Mouse (Mus musculus) gastrocnemius, adult 2 months (tissue): ENCODE measurements around the gene Eif1b. TPM values are rescaled to one million over a fixed set of nuclear protein-coding genes. Genes with fewer than 3 reads are reported as not detected.

Experiments used
- DNase-seq: peaks from one replicate; pipeline ENCODE4 v3.0.0; 2022
- H3K27ac ChIP-seq: fragments of 200-600 bp; 2 replicates; pipeline ENCODE4 v1.8.1; 2022; ENCODE audit warnings: mild to moderate bottlenecking
- H3K4me3 ChIP-seq: fragments of 200-600 bp; 2 replicates; pipeline ENCODE4 v1.8.1; 2022; ENCODE audit warnings: mild to moderate bottlenecking, moderate library complexity
- CTCF ChIP-seq: fragments of 200-600 bp; IDR thresholded peaks from 2 replicates; pipeline ENCODE4 v1.8.1; 2022; ENCODE audit warnings: antibody characterized with exemption, mild to moderate bottlenecking, moderate library complexity
- intact Hi-C: fragments of 180-260 bp; cut with DNase I; formaldehyde crosslinking; loops from one replicate; pipeline ENCODE4 v1.15.1; 2025
- long read RNA-seq, 2 experiments: library from polyadenylated mRNA; stranded (forward); transcript quantifications; one replicate each; pipeline ENCODE4 v2.0.0; 2021
- total RNA-seq, 2 experiments: library from RNA; stranded (reverse); gene quantifications; 2 replicates each; pipeline ENCODE4 v1.2.3; 2021

Gene Eif1b
- total RNA-seq = 10 to 100 TPM; 39.9 to 46.4 TPM
- long read RNA-seq, experiment 1, transcript Eif1b-201 (4 exons, 1,035 nt) = major isoform, 31 of 32 reads
- long read RNA-seq, experiment 1, partial matches to known transcripts = 1 of 32 reads
- long read RNA-seq, experiment 1, other reads (novel, unspliced or antisense) = 0 of 32 reads
- long read RNA-seq, experiment 2, transcript Eif1b-201 (4 exons, 1,035 nt) = major isoform, 36 of 36 reads
- long read RNA-seq, experiment 2, partial matches to known transcripts = 0 of 36 reads
- long read RNA-seq, experiment 2, other reads (novel, unspliced or antisense) = 0 of 36 reads

DNA sequence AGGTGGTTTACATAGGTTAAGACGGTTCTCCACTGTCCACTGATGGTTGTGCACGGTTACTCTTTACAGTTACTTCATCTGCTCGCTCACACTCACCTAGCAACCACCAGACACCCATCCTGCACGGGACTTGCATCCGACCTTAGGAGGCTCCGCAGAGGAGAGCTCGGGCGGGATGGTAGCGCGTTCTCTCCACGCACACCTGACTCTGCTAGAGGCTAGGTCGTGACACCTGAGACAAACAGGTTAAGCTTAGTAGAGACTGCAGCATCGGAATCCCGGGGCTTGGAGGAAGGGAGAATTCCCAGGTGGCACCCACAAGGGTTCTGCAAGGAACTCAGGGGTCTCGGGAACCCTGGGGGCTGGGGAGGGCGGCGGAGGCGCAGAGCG is at the start of gene Eif1b:
TSS of gene Eif1b (plus strand) at position 223 of the 390 bp plus-strand sequence.
- TF ChIP-seq CTCF = no peak
- H3K27ac ChIP-seq = peak within 1 kb of the TSS; percentile 95
- intact Hi-C loops = no loop called here

DNA sequence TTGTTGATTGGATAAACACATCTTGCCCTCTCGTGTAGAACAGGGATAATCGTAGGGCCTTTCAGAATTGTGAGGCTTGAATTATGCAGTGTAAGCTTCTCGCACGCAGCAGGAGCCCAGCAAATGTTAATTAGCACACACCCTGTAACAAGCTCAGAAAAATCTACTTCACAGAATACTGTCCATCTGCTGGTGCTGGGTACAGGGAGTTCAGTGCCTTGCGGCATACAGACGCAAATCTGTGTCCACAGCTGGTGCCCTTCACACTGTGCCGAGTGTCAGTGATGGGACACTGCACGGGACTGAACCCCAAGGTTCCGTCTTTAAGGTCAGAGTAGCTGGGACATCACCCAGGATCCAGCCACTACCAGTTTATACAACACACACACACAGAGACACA is 47.4 kb upstream of the Eif1b start:
- Histone ChIP-seq H3K4me3 (no peak overlapping the region), H3K27ac (no peak overlapping the region)
- intact Hi-C loops = no loop called here
- DNase-seq = no peak
- TF ChIP-seq CTCF = no peak

More for the DNA sequence above, at the start of gene Eif1b:
- DNase-seq = no peak
- H3K4me3 ChIP-seq = peak within 1 kb of the TSS; percentile 77

DNA sequence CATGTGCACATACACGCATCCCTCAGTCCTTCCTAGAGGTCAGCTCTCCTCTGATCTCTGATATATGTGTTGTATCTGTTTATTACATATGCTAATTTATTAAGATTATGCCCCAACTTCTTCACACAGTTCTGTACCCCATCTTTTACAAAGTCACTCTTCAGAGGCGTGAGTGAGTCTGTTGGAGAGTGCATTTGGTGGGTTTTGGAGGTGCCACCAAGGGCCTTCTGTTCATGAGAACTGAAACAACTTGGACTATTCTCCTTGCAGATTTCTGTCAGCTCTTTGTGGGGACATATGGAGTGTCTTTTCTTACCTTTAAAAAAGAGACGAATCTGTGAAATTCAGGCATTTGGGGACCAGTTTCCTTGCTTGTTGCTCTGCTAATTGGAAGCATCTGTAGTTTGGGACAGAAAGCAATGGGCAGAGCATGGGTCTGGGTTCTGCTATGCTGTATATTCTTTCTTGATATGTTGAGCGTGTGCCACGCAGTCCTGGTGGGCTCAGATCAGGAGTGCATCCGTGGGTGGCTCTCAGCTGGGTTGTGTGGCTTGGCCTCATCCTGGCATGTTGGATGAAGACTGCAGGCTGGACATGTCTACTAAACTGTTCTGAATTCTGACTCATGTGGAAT is 42.2 kb upstream of the Eif1b start:
- no peak for DNase-seq
- intact Hi-C loops = no loop called here
- H3K4me3 ChIP-seq = no peak overlapping the region
- TF ChIP-seq CTCF = no peak
- H3K27ac ChIP-seq = no peak overlapping the region

DNA sequence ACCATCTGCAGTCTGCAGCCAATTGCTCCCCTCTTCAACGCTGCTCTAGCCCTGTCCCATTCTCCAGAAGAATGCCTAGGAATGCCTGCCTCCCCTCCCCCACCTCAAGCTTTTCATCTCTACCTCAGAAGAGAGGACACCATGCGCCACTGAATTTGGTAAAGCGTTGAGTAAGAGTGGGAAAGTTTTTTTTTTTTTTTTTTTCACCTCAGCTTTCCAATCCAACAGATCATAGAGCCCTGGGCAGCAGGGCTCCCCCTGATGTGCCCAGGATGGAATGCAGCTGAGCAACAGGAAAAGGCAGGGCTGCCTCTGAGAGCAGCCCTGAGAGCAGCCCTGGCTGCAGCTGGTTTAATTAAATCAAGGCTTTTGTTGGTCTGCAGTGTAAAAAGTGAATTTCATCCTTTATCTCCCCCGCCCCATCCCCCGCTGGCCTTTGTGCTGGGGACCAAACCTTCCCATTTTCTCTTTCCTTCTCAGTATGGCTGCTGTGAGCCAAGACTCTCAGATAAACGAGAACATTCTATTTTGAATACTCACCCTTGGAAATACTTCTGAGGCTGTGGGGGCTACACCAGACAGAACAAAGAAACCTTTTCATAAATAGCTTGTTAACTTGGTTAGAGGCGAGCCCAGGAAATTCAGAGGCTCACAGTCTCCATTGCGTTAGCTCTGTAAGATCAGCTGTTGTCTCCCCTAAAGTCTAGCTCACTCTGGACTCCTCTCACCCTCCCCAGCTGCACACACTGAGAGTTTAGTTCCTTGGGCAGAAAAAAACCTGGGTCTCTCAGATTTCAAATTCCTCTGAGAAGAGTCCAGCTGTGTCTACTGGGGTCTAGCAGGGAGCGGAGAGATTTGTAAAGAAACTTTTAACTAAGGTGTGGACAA is 36.0 kb upstream of the Eif1b start:
- TF ChIP-seq CTCF = no peak
- Histone ChIP-seq H3K27ac (no peak overlapping the region), H3K4me3 (no peak overlapping the region)
- DNase-seq = no peak
- intact Hi-C loops = no loop called here

DNA sequence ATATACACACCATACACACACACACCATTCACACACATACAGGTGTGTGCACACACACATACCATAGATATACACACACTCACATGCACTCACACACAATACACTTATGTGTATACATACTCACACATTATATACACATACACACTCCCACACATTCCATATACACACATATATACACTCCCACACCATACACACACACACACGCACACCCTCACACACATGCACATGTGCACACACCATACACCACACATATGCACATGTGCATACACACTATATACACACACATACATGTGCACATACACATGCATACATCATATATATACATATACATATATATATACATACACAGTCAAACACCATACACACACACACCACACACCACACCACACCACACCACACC is 21.6 kb upstream of the Eif1b start:
- Histone ChIP-seq H3K4me3 (no peak overlapping the region), H3K27ac (no peak overlapping the region)
- TF ChIP-seq CTCF = no peak
- intact Hi-C loops = no loop called here
- DNase-seq = no peak

DNA sequence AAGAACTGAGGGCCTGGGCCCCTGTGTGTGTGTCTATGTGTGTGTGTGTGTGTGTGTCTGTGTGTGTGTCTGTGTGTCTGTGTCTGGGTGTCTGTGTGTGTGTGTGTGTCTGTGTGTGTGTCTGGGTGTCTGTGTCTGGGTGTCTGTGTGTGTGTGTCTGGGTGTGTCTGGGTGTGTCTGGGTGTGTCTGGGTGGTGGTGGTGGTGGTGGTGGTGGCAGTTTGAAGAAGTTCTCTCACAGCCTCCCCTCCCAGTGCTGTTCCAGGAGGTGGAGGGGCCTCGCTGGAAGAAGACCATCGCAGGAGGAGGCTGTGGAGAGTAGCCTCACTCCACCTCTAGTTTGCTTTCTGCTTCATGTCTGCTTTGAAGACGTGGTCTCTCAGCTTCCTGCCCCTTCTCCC is 10.4 kb upstream of the Eif1b start:
- intact Hi-C loops = no loop called here
- DNase-seq = no peak
- Histone ChIP-seq H3K27ac (no peak overlapping the region), H3K4me3 (no peak overlapping the region)
- no peak for TF ChIP-seq CTCF

DNA sequence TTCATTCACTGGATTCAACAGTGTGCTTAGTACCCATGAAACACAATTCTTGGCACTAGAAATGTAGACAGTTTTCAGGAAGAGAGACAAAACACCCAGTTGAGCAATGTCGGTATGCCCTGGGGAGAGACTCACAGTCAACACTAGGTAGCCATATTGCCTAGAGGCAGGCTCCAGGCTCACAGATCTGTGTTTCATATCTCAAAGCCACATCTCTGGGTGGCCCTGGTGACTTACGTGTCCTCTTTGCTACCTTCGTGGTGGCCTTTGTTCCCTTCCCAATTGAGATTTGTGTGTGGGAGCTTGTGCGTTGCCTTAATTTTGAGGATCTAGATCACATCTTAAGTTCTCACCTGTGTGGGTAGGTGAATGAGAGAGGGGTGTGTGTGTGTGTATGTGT is 9.7 kb upstream of the Eif1b start:
- no peak for TF ChIP-seq CTCF

DNA sequence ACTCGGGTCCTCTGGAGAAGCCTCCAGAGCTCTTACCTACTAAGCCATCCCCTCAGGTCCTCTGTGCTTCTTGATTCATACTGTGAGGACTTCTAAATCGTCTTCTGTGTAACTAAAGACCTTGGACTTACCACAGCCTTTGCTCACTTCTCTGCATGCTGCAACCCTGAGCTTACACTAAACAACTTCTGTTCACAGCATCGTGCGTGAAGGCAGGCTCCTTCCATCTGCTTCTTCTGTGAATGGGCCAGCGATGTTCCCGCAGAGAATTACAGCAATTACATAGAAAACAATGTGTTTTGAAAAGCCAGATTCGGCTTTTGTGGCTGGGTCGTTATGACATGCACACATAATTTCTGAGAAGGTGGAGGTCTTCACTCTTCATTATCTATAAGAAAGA is 8.9 kb upstream of the Eif1b start:
- H3K27ac ChIP-seq = no peak overlapping the region
- TF ChIP-seq CTCF = no peak
- intact Hi-C loops = no loop called here
- H3K4me3 ChIP-seq = no peak overlapping the region
- no peak for DNase-seq

More for the DNA sequence above, 9.7 kb upstream of the Eif1b start:
- DNase-seq = no peak
- Histone ChIP-seq H3K4me3 (no peak overlapping the region), H3K27ac (no peak overlapping the region)
- intact Hi-C loops = no loop called here

DNA sequence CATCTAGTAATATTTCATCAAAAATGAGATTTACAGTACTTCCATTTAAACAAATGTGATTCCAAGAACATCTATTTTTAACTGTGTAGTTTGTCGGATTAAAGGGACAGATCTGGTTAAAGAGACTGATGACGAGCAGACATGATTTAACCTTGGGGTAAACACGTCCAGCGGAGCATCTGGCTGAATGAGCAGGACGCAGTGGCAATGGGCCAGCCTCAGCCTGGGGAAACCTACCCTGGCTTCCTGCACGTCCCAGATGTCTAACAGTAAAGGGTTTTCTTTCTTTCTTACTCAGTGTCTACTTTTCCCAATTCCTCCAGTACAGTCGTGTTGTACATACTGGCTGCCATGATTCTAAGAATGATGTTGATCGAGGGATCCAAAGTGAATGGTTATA is 5.0 kb upstream of the Eif1b start:
- peak; percentile 43 for DNase-seq
- no peak for TF ChIP-seq CTCF
- no peak overlapping the region for H3K27ac ChIP-seq
- H3K4me3 ChIP-seq = no peak overlapping the region
- intact Hi-C loops = no loop called here

DNA sequence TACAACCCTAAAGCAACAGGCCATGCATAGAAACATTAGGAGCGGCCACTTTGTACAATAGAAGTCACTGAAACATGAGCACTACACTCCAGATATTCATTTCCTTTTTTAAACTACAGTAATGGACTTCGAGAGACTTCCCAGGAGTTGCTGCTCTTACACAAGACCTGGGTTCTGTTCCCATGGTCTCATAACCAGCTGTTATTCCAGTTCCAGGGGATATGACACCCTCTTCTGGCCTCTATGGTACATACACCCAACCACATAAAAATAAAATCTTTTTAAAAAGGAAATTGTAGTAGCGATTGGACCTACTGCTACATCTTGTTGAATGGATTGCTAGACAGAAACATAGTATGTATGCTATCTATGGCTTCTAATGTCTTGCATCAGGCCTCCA is 523 bp upstream of the Eif1b start:
- peak overlapping the region; percentile 95; the same call in 1 of the 2 replicates for H3K27ac ChIP-seq
- intact Hi-C loops = no loop called here

DNA sequence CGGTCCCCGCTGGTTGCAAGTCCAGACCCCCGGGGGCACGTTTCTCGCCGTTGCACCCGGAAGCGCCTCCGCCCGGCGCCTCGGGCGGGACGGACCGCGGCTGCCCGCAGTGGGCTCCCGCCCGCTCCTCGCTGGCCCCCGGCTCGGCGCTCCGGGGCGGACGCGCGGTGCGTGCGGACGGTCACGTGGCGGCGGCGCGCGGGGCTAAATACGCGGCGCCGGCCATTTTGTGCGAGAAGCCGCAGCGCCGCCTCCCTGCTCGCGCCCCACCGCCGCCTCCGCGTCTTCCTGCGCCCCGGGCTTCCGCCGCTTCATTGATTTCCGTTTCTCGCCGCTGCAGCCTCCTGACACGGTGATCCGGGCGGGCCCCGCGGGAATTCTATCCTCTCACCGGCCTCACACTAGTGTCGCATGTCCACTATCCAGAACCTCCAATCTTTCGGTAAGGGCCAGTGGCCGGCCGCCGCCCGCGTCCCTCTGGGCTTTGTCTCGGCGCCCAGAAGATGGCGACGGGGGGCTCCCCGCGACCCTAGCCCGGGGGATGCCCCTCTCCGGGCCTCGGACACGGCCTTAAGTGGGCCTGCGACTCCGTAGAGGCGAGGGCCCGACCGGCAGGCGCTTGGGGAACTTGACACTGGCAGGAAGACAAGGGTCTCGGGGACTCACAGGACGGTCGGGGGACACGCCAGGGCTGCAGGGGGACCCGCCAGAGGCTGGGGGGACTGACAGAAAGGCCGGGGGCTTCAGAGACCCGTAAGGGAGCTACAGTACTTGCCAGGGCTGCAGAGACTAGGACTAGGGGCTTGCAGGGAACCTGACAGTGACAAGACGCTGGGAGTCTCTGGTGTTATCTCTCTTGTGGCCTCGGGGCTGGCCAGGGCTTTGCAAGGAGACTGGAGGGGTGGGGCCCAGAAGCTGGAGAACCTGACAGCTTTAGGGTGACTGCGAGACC is 644 bp downstream of the Eif1b start:
- peak; percentile 1; the same call in 1 of the 2 replicates for TF ChIP-seq CTCF
- peak overlapping the region; percentile 77 for H3K4me3 ChIP-seq
- H3K27ac ChIP-seq = peak overlapping the region; percentile 95
- intact Hi-C loops = no loop called here
- DNase-seq = peak; percentile 91

More for the DNA sequence above, 523 bp upstream of the Eif1b start:
- peak; percentile 30; the same call in 1 of the 2 replicates for TF ChIP-seq CTCF
- peak overlapping the region; percentile 77 for H3K4me3 ChIP-seq
- DNase-seq = no peak

DNA sequence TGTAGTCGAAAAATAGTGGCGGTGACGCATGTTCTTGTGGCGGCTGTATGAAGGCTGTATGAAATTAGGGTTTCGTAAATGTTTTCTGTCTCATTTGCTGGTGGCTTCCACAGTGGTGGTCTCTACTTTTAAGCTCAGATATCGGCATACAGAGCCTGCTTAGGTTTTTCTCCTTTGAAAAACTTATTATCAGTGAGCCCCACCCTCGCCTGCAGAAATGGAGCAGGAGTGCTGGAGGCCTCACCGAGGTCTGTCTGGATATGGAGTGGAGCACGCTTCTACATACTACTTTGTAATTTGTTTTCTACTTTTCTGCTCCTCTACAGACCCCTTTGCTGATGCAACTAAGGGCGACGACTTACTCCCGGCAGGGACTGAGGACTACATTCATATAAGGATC is 1.7 kb downstream of the Eif1b start:
- no peak for DNase-seq
- TF ChIP-seq CTCF = no peak
- H3K27ac ChIP-seq = peak overlapping the region; percentile 95; the same call in 1 of the 2 replicates

More for the DNA sequence above, 1.7 kb downstream of the Eif1b start:
- H3K4me3 ChIP-seq = peak overlapping the region; percentile 77
- intact Hi-C loops = no loop called here
